Mouse (Mus musculus) adrenal gland, adult 8-10 months (tissue): ENCODE data around the gene Usp7. TPM values are rescaled to one million over a fixed set of nuclear protein-coding genes. Genes with fewer than 3 reads are reported as not detected.

Experiments used
- total RNA-seq, 4 experiments: library from RNA; stranded (reverse); gene quantifications; 2 replicates each; pipeline ENCODE4 v1.2.4; 2022

Gene Usp7
- total RNA-seq, 4 experiments from 2014 or later: 105 to 149 (median 127) TPM

Other genes with a start within 250 kb of the Usp7 start
- gene Pmm2, start 154.6 kb downstream of the Usp7 start, total RNA-seq: 10 to 100 TPM; 56.5 to 79.9 (median 70.5) TPM
- gene Tmem186, start 154.6 kb downstream of the Usp7 start, total RNA-seq: 10 to 100 TPM; 22.7 to 24.9 (median 23.8) TPM
- 100 to 1,000 TPM in 2 of 4 experiments, 10 to 100 TPM in 2; 47.3 to 133 (median 83.9) TPM for gene Carhsp1, start 120.2 kb downstream of the Usp7 start, total RNA-seq
- gene Gm5767, start 111.5 kb downstream of the Usp7 start, total RNA-seq: not detected
- 100 to 1,000 TPM in 2 of 4 experiments, 10 to 100 TPM in 2; 81.3 to 111 (median 98.3) TPM for gene 1810013L24Rik, start 37.8 kb upstream of the Usp7 start, total RNA-seq